Mouse (Mus musculus) heart, embryonic 10.5 days (tissue): ENCODE results near the gene Tbc1d9b. TPM values are rescaled to one million over a fixed set of nuclear protein-coding genes. Genes with fewer than 3 reads are reported as not detected.

Source experiments
- DNase-seq: peaks from one replicate; pipeline ENCODE4 v3.0.0-alpha.2; 2017; ENCODE audit warnings: low spot score
- H3K27ac ChIP-seq: fragments of 300-500 bp; sonication (generic); 2 replicates; pipeline ENCODE4 v1.5.1; 2016; ENCODE audit warnings: mild to moderate bottlenecking
- H3K27me3 ChIP-seq: fragments of 300-500 bp; sonication (generic); 2 replicates; pipeline ENCODE4 v1.6.1; 2016; ENCODE audit warnings: mild to moderate bottlenecking; ENCODE audit not compliant: poor library complexity, insufficient read depth, severe bottlenecking
- H3K36me3 ChIP-seq: fragments of 300-500 bp; sonication (generic); 2 replicates; pipeline ENCODE4 v1.6.1; 2016; ENCODE audit warnings: mild to moderate bottlenecking, moderate library complexity
- H3K4me1 ChIP-seq: fragments of 300-500 bp; sonication (generic); 2 replicates; pipeline ENCODE4 v1.6.1; 2016; ENCODE audit warnings: mild to moderate bottlenecking
- H3K4me3 ChIP-seq: fragments of 300-500 bp; sonication (generic); 2 replicates; pipeline ENCODE4 v1.5.1; 2016; ENCODE audit warnings: mild to moderate bottlenecking, moderate library complexity
- H3K9me3 ChIP-seq: fragments of 300-500 bp; sonication (generic); 2 replicates; pipeline ENCODE4 v1.6.1; 2016; ENCODE audit warnings: mild to moderate bottlenecking, moderate library complexity
- WGBS: fragments of 180-500 bp; shearing (Covaris S2); methylation state at CpG from one replicate; pipeline ENCODE4 v1.1.7; 2016; 5-methylcytosine and 5-hydroxymethylcytosine counted together
- polyA plus RNA-seq: library from polyadenylated mRNA; unstranded; fragments of >200 nt; fragmentation: Nextera tagmentation; extraction: Ambion mirVana; gene quantifications from 2 replicates; pipeline ENCODE4 v1.2.1, GENCODE M21; 2016

Gene Tbc1d9b
- polyA plus RNA-seq, 1 experiment from 2014 or later, result 29.5 TPM

DNA sequence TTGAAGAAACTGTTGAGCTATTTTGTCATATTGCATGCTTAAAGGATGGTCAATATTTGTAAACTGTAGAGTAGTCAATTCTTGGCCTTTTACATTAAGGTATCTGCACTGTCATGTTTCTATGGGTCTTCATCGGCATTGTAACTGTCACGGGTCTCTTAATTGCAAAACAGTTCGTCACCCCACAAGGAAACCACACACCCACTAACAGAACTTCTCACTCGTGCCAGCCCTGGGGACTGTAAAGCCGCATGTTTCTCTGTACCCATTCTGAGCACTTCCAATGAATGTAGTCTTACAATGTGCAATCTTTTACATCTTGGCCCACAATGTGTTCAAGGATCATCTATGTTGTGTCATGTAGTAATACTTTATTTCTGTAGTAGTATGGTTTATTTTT, 26.0 kb upstream of the Tbc1d9b start:
- H3K36me3 ChIP-seq, result no peaks in the 10 kb centered on the region
- H3K9me3 ChIP-seq, result no peaks in the 10 kb centered on the region
- WGBS, result 92% methylated on average over 5 of the region's 5 CpGs

DNA sequence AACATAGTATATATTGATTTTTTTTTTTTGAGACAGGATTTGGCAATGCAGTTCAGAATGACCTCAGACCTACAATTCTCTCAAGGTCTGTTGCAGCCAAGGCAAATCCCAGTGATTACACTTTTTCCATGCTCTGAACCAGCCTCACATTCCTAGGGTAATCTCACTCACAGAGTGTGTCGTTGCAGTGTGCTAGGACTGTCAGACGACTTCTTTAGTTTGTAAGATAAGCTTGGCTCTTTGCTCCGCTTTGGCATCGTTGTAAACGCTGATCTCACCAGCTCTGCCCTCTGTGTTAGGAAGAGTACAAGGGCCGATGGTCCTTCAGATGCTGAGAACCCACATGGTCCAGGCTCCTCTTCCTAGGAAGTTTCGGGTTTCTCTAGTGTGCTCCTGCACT, 25.2 kb upstream of the Tbc1d9b start:
- DNase-seq, result no peak
- Histone ChIP-seq H3K4me1 (peaks cover 19% of the 10 kb centered on the region), H3K27me3 (no peaks in the 10 kb centered on the region), H3K36me3 (no peaks in the 10 kb centered on the region), H3K27ac (no peak overlapping the region), H3K9me3 (no peaks in the 10 kb centered on the region), H3K4me3 (no peak overlapping the region)
- WGBS, result 25% methylated on average over 7 of the region's 7 CpGs

More for the DNA sequence above, 26.0 kb upstream of the Tbc1d9b start:
- H3K4me3 ChIP-seq, result no peak overlapping the region
- H3K27me3 ChIP-seq, result no peaks in the 10 kb centered on the region
- DNase-seq, result no peak
- no peak overlapping the region for H3K27ac ChIP-seq
- peaks cover 19% of the 10 kb centered on the region for H3K4me1 ChIP-seq

- 74% methylated on average over 8 of the region's 8 CpGs for WGBS
- H3K27ac ChIP-seq, result no peak overlapping the region
- peak; percentile 53 for DNase-seq
- H3K4me3 ChIP-seq, result no peak overlapping the region
- no peaks in the 10 kb centered on the region for H3K36me3 ChIP-seq
- H3K27me3 ChIP-seq, result no peaks in the 10 kb centered on the region
- peaks cover 15% of the 10 kb centered on the region for H3K4me1 ChIP-seq
- no peaks in the 10 kb centered on the region for H3K9me3 ChIP-seq
Measured at GRCm38 (mm10) chr11:50108823-50109244, 22.4 kb upstream of the Tbc1d9b start.

DNA sequence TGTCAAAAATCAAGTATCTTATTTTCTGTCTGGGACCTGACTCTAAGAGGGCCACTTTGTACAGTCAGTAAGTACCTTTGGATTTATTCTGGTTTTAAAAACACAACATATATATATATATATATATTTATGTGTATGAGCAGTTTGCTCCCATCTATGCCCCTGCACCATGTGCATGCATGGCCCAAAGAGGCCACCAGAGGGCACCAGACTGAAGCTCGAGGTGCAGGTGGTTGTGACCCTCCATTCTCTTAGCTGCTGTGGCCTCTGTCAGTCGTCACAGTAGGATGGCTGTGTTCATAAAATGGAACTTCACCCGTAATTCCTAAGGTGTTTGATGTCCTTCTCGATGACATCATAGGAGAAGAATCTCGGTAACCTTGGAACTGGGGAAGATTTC, 16.9 kb upstream of the Tbc1d9b start:
- H3K9me3 ChIP-seq, result no peaks in the 10 kb centered on the region
- H3K27me3 ChIP-seq, result no peaks in the 10 kb centered on the region
- H3K4me1 ChIP-seq, result no peaks in the 10 kb centered on the region
- WGBS, result 17% methylated on average over 5 of the region's 5 CpGs
- no peak overlapping the region for H3K27ac ChIP-seq
- H3K36me3 ChIP-seq, result 0 out of 2 replicates have a peak, but pooled peaks cover under 1% of the 10 kb centered on the region
- DNase-seq, result peak; percentile 89
- no peak overlapping the region for H3K4me3 ChIP-seq

DNA sequence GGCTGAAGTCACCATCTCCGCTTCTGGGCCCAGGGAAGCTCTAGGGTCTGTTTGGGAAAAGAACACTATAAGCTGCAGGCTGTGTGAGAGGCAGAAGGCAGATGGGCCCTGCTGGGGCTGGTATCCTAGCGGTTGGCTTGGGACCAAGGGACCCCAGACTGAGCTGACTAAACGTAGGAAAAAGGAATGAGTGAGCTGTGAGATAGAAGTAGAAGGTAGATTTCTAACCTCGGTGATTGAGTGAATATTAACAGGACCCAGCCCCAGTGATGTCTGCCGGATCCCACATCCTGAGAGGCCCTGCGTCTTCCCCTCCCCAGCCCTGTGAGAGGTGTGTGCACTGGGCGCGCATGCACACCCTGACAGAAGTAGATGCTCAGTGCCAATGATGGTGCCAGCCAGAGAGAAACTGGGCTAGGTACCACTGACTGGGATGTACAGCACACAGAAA, 8.5 kb upstream of the Tbc1d9b start:
- Histone ChIP-seq H3K27ac (no peak overlapping the region), H3K27me3 (no peaks in the 10 kb centered on the region), H3K36me3 (0 out of 2 replicates have a peak, but pooled peaks cover 10% of the 10 kb centered on the region), H3K4me3 (no peak overlapping the region), H3K4me1 (no peaks in the 10 kb centered on the region), H3K9me3 (no peaks in the 10 kb centered on the region)
- no peak for DNase-seq
- 89% methylated on average over 8 of the region's 8 CpGs for WGBS

DNA sequence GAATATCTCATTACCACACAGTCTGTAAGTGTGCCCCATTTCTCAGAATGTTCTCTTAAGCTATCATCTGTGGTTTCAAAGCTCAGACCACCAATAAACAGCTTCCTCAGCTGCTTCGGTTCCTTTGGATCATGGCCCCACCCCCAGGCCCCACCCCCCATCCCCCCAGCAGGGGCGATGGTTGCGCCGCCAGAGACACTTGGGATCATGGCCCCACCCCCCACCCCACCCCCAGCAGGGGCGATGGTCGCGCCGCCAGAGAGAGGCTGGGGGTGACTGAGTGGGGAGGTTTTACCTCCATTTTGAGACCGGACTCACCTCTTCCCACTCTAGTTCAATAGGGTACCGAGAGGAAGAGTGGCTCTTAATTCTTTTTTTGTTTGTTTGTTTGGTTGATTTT, 3.4 kb upstream of the Tbc1d9b start:
- no peaks in the 10 kb centered on the region for H3K9me3 ChIP-seq
- no peaks in the 10 kb centered on the region for H3K27me3 ChIP-seq
- DNase-seq, result no peak
- H3K36me3 ChIP-seq, result no peaks in the 10 kb centered on the region
- peak overlapping the region; percentile 48 for H3K4me3 ChIP-seq
- no peak overlapping the region for H3K27ac ChIP-seq
- 4% methylated on average over 10 of the region's 10 CpGs for WGBS
- peaks cover 25% of the 10 kb centered on the region for H3K4me1 ChIP-seq

- WGBS, result 22% methylated on average over 10 of the region's 10 CpGs
- peaks cover 34% of the 10 kb centered on the region for H3K4me1 ChIP-seq
- H3K27ac ChIP-seq, result peak overlapping the region; percentile 99
- DNase-seq, result no peak
- peak overlapping the region; percentile 92 for H3K4me3 ChIP-seq
- no peaks in the 10 kb centered on the region for H3K9me3 ChIP-seq
- H3K27me3 ChIP-seq, result no peaks in the 10 kb centered on the region
- peaks cover 15% of the 10 kb centered on the region for H3K36me3 ChIP-seq
Measured at GRCm38 (mm10) chr11:50131801-50132201, 605 bp downstream of the Tbc1d9b start.

- Histone ChIP-seq H3K4me1 (peaks cover 34% of the 10 kb centered on the region), H3K36me3 (peaks cover 18% of the 10 kb centered on the region), H3K9me3 (no peaks in the 10 kb centered on the region), H3K4me3 (peak overlapping the region; percentile 92), H3K27ac (peak overlapping the region; percentile 99; the same call in 1 of the 2 replicates), H3K27me3 (no peaks in the 10 kb centered on the region)
- WGBS, result 87% methylated on average over 6 of the region's 6 CpGs
- no peak for DNase-seq
Measured at GRCm38 (mm10) chr11:50132265-50132664, 1.1 kb downstream of the Tbc1d9b start.

DNA sequence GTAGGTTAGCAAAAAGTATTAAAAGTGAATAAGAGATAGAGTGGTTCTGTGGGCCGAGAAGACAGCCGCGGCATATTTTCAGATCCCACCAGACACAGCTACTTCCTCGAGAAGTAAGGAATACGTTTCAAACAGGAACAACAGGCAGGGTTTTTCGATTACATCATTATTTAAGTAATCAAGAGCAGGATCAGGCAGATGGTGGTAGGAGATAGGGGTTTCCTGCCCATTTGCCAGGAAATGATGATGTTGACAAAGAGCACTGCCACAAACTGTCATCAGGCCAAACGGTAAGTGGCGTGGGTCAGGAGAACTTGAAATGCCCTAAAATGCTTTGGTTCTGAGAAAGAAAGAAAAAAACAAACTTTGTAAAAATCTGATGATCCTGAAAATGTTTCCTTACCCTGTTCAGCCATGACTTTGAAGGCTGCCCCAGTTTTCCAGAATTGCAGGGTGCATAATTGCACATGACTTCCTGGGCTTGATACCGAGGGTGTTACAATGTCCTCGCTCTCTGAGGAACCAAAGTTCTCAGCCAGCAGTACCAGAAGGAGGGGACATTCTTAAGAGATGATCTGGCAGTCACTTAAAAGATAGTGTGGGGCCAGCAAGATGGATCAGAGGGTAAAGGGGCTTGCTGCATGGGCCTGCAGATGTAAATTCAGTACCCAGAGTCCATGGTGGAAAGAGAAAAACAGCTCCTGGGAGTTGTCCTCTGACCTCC, 3.1 kb downstream of the Tbc1d9b start:
- H3K9me3 ChIP-seq, result no peaks in the 10 kb centered on the region
- H3K4me1 ChIP-seq, result peaks cover 34% of the 10 kb centered on the region
- no peak overlapping the region for H3K27ac ChIP-seq
- no peak overlapping the region for H3K4me3 ChIP-seq
- H3K36me3 ChIP-seq, result peaks cover 33% of the 10 kb centered on the region
- 57% methylated on average over 10 of the region's 10 CpGs for WGBS
- no peak for DNase-seq
- no peaks in the 10 kb centered on the region for H3K27me3 ChIP-seq

GRCm38 (mm10) chr11:50138206-50138822, 7.1 kb downstream of the Tbc1d9b start:
- no peak overlapping the region for H3K27ac ChIP-seq
- peaks cover 71% of the 10 kb centered on the region for H3K36me3 ChIP-seq
- H3K9me3 ChIP-seq, result no peaks in the 10 kb centered on the region

GRCm38 (mm10) chr11:50139571-50139970, 8.4 kb downstream of the Tbc1d9b start:
- peaks cover 81% of the 10 kb centered on the region for H3K36me3 ChIP-seq
- H3K4me1 ChIP-seq, result peaks cover 3% of the 10 kb centered on the region; the same call in 1 of the 2 replicates
- no peaks in the 10 kb centered on the region for H3K9me3 ChIP-seq
- WGBS, result 78% methylated on average over 7 of the region's 7 CpGs
- no peaks in the 10 kb centered on the region for H3K27me3 ChIP-seq
- no peak overlapping the region for H3K27ac ChIP-seq
- H3K4me3 ChIP-seq, result no peak overlapping the region
- no peak for DNase-seq

More at GRCm38 (mm10) chr11:50138206-50138822, 7.1 kb downstream of the Tbc1d9b start:
- Histone ChIP-seq H3K4me1 (peaks cover 9% of the 10 kb centered on the region; the same call in 1 of the 2 replicates), H3K4me3 (no peak overlapping the region), H3K27me3 (no peaks in the 10 kb centered on the region)
- DNase-seq, result no peak
- 45% methylated on average over 10 of the region's 10 CpGs for WGBS

DNA sequence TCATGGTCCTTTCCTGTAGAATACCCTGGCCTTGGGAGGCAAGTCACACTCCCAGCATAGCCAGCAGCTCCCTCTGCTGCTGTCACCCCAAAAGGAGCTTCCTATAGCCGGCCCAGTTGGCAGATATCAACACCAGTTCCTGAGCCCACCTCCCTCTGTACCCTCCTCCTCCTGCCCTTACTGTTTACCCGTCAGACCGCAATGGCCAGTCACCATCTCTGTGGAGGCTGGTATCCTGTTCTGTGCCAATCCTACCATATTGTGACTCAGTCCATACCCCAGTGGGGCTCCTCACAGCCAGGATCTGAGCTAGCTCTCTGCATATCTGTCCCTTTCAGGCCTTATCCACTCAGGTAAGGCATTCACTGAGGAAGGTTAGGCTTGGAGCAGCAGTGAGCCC, 14.3 kb downstream of the Tbc1d9b start:
- peaks cover 85% of the 10 kb centered on the region for H3K36me3 ChIP-seq
- H3K4me3 ChIP-seq, result no peak overlapping the region
- H3K9me3 ChIP-seq, result no peaks in the 10 kb centered on the region
- no peak overlapping the region for H3K27ac ChIP-seq
- 85% methylated on average over 3 of the region's 3 CpGs for WGBS
- no peak for DNase-seq
- no peaks in the 10 kb centered on the region for H3K27me3 ChIP-seq
- peaks cover 11% of the 10 kb centered on the region for H3K4me1 ChIP-seq

GRCm38 (mm10) chr11:50146121-50146520, 14.9 kb downstream of the Tbc1d9b start:
- H3K4me3 ChIP-seq, result no peak overlapping the region
- peaks cover 85% of the 10 kb centered on the region for H3K36me3 ChIP-seq
- H3K27ac ChIP-seq, result no peak overlapping the region
- no peaks in the 10 kb centered on the region for H3K9me3 ChIP-seq
- DNase-seq, result no peak
- WGBS, result 95% methylated on average over 13 of the region's 13 CpGs
- peaks cover 11% of the 10 kb centered on the region for H3K4me1 ChIP-seq
- no peaks in the 10 kb centered on the region for H3K27me3 ChIP-seq
